Mouse (Mus musculus): ENCODE results near the gene Fnbp1l.

DNA sequence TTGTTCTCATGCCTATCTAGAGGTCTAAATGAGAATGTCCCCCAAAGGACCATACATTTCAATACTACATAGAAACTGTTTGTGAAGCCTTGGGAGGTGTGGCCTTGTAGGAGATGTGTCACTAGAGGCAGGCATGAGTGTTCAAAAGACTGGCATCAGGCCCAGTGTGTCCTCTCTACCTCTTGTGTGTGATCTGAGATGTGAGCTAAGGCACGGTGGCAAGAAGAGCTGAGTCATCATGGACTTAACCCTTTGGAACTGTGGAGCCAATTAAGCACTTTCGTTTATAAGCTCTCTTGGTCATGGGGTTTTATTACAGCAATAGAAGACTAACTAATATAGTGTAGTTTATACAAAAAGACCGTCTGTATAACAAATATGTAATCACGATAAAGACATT lies 16.3 kb downstream of the Fnbp1l start:
- no peak for TF ChIP-seq CTCF (IDR thresholded peaks at IDR 0.05; ENCODE audit: low read depth, low read length)
- no peak for TF ChIP-seq GATA1 (IDR thresholded peaks at IDR 0.05; ENCODE audit: borderline replicate concordance, low read length)
- TF ChIP-seq TAL1 (conservative IDR thresholded peaks at IDR 0.05; ENCODE audit: low read depth, low read length), result no peak

Data from G1E (cell line).